9 mouse cellular contexts compared by ENCODE assay signal in the genomic region with DNA sequence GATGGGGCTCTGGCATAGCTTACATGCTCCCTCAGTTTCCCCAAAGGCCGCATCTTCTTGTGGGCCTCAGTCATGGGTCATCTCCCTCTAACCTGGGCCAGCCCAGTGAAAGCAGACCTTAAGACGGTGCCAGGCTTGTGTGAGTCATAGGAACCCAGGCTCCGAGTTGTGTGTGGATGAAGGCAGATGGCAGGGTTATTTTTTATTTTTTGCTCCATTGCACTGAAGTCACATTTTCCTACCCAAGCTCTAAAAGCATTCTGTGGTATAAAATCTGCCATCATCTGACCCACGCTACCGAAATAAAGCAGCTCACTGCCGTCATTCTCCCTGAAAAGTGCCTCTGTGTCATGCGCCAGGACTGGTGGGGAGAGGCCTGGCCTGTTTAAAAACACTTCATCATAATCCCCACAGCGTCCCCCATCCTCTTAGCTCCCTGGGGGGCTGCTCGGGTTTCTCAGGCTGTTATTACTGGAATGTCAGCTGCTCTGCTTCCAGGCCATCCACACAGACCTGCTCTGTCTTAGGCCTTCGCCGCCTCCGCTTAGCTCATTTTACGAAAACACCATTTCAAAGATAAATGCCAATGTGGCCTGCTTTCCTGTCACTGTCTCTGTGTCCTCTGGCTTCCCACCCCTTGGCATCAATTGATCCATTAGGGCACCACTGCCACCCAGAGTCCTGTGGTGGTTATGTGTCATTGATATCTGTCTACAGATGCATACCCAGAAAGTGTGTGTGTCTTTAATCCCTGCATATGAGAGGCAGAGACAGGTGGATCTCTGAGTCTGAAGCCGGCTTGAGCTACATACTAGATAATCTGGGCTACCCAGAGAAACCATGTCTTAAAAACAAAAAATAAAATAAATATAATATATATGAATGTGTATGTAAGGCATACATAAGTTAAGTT. TPM values are rescaled to one million over a fixed set of nuclear protein-coding genes. Genes with fewer than 3 reads are reported as not detected.
DNase-seq lines count a peak whose midpoint lies in the region; ATAC-seq and TF ChIP-seq lines count a peak whose summit lies in the region.
"Had no signal": no experiment of that assay in that cellular context is flagged by ENCODE, and none has a peak within 500 bp of the region (broad histone marks: within the 10 kb centered on the region; RNA-seq: fewer than 3 reads in every experiment).

No protein-coding gene starts in this region.

- intact Hi-C loops in left cerebral cortex, postnatal 25 days (cut with DNase I) = no loop called here
- intact Hi-C loops in left cerebral cortex, postnatal 4 days (cut with DNase I) = no loop called here

- no peaks in the 10 kb centered on the region for H3K4me1 ChIP-seq in intestine, postnatal 0 days (replicated peaks; ENCODE audit: control insufficient read depth, insufficient read depth, low read length)

- peak; percentile 59; the same call in 1 of the 2 replicates for ATAC-seq in cerebellum, adult (ENCODE audit: insufficient number of reproducible peaks, low FRiP score, low TSS enrichment)
- no peak for ATAC-seq in intestine, postnatal 0 days
- ATAC-seq in activated CD4-positive, CD25-positive, alpha-beta regulatory T cell, adult 4 months = no peak
- no peak for ATAC-seq in granulocyte monocyte progenitor cell, adult 5-6 weeks (replicated peaks; ENCODE audit: poor library complexity, severe bottlenecking)

- DNase-seq in cerebellum, postnatal 10 days = no peak
- DNase-seq in left cerebral cortex, postnatal 25 days (ENCODE audit: low spot score in 2 of 2) = peak; percentile 51 to 89
- no peak for DNase-seq in left cerebral cortex, postnatal 4 days
- peak; percentile 57 to 68 for DNase-seq in cerebellum, postnatal 36 days
- DNase-seq: lung, postnatal 36 days had no signal

- no peak overlapping the region for H3K4me3 ChIP-seq in intestine, postnatal 0 days (ENCODE audit: low read depth, low read length)

- no peaks in the 10 kb centered on the region for H3K9me3 ChIP-seq in intestine, postnatal 0 days (ENCODE audit: control insufficient read depth)

- peaks cover 20% of the 10 kb centered on the region for H3K36me3 ChIP-seq in intestine, postnatal 0 days (ENCODE audit: control insufficient read depth, insufficient read depth)

- H3K9ac ChIP-seq in intestine, postnatal 0 days (ENCODE audit: low read depth, low read length) = no peak overlapping the region

- H3K4me2 ChIP-seq in intestine, postnatal 0 days (replicated peaks; ENCODE audit: low read depth) = no peak overlapping the region

- no peaks in the 10 kb centered on the region for H3K27me3 ChIP-seq in intestine, postnatal 0 days (replicated peaks; ENCODE audit: control insufficient read depth, insufficient read depth, low read length)

- peak overlapping the region; percentile 31; the same call in 1 of the 2 replicates for H3K27ac ChIP-seq in intestine, postnatal 0 days (ENCODE audit: low read depth, low read length)

- WGBS in intestine, postnatal 0 days = 76% methylated on average over 14 of the region's 14 CpGs

- TF ChIP-seq CTCF in intestine, postnatal 0 days (IDR thresholded peaks at IDR 0.05; ENCODE audit: low read depth) = peak; percentile 46

RNA-seq across cellular contexts. Expression of a gene that starts 12.3 kb away (rescaled TPM):
- total RNA-seq in left cerebral cortex, postnatal 25 days (2021) = 10 to 100 TPM; 40.7 to 41.7 TPM
- 10 to 100 TPM; 29.4 to 31.3 TPM for total RNA-seq in left cerebral cortex, postnatal 4 days (2021)
- 523 and 571 TPM in 2 replicates for polyA plus RNA-seq in intestine, postnatal 0 days (2015; fragmentation: Nextera tagmentation; extraction: Ambion mirVana)
- polyA plus RNA-seq in activated CD4-positive, CD25-positive, alpha-beta regulatory T cell, adult 4 months (2017; shearing (Covaris generic)) = 100 to 1,000 TPM; 391 to 437 TPM
- 197 and 242 TPM in 2 replicates for total RNA-seq in granulocyte monocyte progenitor cell, adult 5-6 weeks (2014; fragmentation: Nextera tagmentation)
- 317 and 374 TPM in 2 replicates for total RNA-seq in granulocyte monocyte progenitor cell, adult 5-6 weeks (2017)

Comparison
In these comparisons a context has a peak if more than half of its experiments do, and no peak if none do; other contexts are left out.
1. DNase-seq: peak in left cerebral cortex, postnatal 25 days (2 of 2) and cerebellum, postnatal 36 days (2 of 2); none in cerebellum, postnatal 10 days (0 of 2) and left cerebral cortex, postnatal 4 days (single experiment).
2. RNA of a gene that starts 12.3 kb away (total RNA-seq): 197 to 374 TPM in granulocyte monocyte progenitor cell, adult 5-6 weeks; 40.7 to 41.7 TPM in left cerebral cortex, postnatal 25 days and 29.4 to 31.3 TPM in left cerebral cortex, postnatal 4 days; every median in the first group is over 4 times any median in the second.